Mouse (Mus musculus): Measurements from ENCODE around the gene Rtn4rl1. TPM values are rescaled to one million over a fixed set of nuclear protein-coding genes. Genes with fewer than 3 reads are reported as not detected.
A peak's percentile ranks its signal among the peaks of the same experiment; 100 is the strongest.

Gene Rtn4rl1
- polyA plus RNA-seq, 1 experiment from 2014 or later = 10.2 TPM

DNA sequence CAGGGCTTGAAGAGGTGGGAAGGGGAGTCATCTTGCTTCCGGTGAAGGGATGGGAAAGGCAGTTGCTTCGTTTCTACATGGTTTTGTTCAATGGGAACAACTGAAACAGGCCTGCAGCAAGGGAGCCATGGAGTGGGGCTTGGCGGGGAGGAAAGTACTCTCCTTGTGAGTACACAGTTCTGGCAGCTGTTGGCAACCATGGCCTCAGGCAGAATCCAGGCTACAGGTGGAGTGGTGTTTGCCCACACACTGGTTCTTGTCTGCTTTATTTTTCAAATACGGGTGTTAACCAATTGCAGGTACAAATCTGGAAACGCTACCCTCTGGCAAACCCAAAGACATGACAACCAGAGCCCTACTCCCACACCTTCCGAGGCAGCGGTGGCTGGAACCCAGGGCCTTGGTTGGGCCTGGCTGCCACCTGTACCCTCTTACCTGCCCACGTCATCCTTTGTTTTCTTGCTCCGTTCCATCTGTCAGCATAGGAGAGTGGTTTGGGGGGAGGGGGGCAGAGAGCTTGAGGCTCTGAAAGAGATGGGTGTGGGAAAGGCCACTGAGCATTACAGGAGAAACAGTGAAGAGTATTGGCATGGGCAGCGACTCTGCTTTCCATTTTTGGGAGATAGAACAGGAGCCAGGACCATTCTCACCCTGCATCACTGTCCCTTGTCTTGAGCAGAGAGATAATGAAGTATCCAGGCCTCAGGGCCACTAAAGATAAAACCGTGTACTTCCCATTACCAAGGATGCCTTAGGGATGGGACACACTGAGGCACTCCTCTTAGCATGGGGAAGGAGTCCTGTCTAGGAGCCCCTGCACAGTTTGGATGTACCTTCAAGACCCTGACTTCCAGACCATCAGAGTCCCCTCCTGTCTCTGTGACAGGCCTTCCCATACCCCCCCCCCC, 51.0 kb downstream of the Rtn4rl1 start:
- Histone ChIP-seq H3K4me3 (no peak overlapping the region), H3K9me3 (no peaks in the 10 kb centered on the region), H3K4me2 (0 out of 2 replicates have a peak overlapping the region, but pooled peaks have one; percentile 21), H3K4me1 (peaks cover 83% of the 10 kb centered on the region), H3K27me3 (replicated peaks) (no peaks in the 10 kb centered on the region), H3K9ac (peak overlapping the region; percentile 55), H3K36me3 (no peaks in the 10 kb centered on the region), H3K27ac (replicated peaks) (peak overlapping the region; percentile 8)
- WGBS = 78% methylated on average over 11 of the region's 11 CpGs
- ATAC-seq (ENCODE audit: extremely low read depth, insufficient number of reproducible peaks, low FRiP score, low TSS enrichment) = no peak

- ATAC-seq (ENCODE audit: extremely low read depth, insufficient number of reproducible peaks, low FRiP score, low TSS enrichment) = no peak
These were observed 52.1 kb downstream of the Rtn4rl1 start for GRCm38 (mm10) chr11:75245372-75246330.

GRCm38 (mm10) chr11:75246589-75246988, 53.0 kb downstream of the Rtn4rl1 start:
- Histone ChIP-seq H3K36me3 (no peaks in the 10 kb centered on the region), H3K27ac (replicated peaks) (peak overlapping the region; percentile 75), H3K4me2 (peak overlapping the region; percentile 21), H3K27me3 (replicated peaks) (no peaks in the 10 kb centered on the region), H3K9me3 (no peaks in the 10 kb centered on the region), H3K4me3 (no peak overlapping the region), H3K4me1 (peaks cover 93% of the 10 kb centered on the region), H3K9ac (no peak overlapping the region)
- 47% methylated on average over 8 of the region's 8 CpGs for WGBS
- ATAC-seq (ENCODE audit: extremely low read depth, insufficient number of reproducible peaks, low FRiP score, low TSS enrichment) = no peak

More at GRCm38 (mm10) chr11:75245372-75246330, 52.1 kb downstream of the Rtn4rl1 start:
- Histone ChIP-seq H3K4me2 (peak overlapping the region; percentile 21), H3K9ac (peak overlapping the region; percentile 55), H3K27ac (replicated peaks) (peak overlapping the region; percentile 75), H3K4me1 (peaks cover 88% of the 10 kb centered on the region), H3K4me3 (no peak overlapping the region), H3K27me3 (replicated peaks) (no peaks in the 10 kb centered on the region), H3K9me3 (no peaks in the 10 kb centered on the region), H3K36me3 (no peaks in the 10 kb centered on the region)
- WGBS = 34% methylated on average over 16 of the region's 16 CpGs

DNA sequence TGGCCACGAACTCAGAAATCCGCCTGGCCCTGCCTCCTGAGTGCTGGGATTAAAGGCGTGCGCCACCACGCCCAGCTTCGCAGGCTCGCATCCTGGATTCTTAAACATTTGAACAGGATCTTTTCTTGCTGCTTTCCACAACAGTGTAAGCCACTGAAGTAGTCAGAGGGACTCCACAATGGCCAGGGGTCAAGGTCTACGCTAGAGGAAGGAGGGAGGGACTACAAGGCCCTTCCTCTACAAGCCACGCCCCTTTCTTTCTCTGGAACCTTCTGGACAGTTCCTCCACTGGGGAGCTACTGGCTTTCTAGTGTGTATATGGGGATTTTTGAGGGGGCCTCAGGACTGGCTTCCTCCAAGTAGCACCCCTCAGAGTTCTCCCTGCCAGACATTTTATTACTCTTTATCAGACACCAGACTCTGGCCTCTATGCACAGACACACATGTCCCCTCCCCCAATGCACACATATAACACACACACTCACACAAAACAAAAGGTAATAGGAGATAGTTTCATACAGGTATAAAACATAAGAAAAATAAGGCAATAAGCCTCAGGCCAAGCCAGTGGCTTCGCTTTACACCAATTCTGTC, 53.7 kb downstream of the Rtn4rl1 start:
- Histone ChIP-seq H3K27me3 (replicated peaks) (no peaks in the 10 kb centered on the region), H3K9ac (no peak overlapping the region), H3K4me1 (peaks cover 95% of the 10 kb centered on the region), H3K27ac (replicated peaks) (peak overlapping the region; percentile 75), H3K4me2 (no peak overlapping the region), H3K4me3 (no peak overlapping the region), H3K9me3 (no peaks in the 10 kb centered on the region), H3K36me3 (no peaks in the 10 kb centered on the region)
- ATAC-seq (ENCODE audit: extremely low read depth, insufficient number of reproducible peaks, low FRiP score, low TSS enrichment) = no peak
- 88% methylated on average over 10 of the region's 10 CpGs for WGBS

- Histone ChIP-seq H3K4me2 (peak overlapping the region; percentile 26), H3K4me1 (peaks cover 77% of the 10 kb centered on the region), H3K9me3 (no peaks in the 10 kb centered on the region), H3K36me3 (no peaks in the 10 kb centered on the region), H3K9ac (peak overlapping the region; percentile 61), H3K27me3 (replicated peaks) (no peaks in the 10 kb centered on the region), H3K4me3 (no peak overlapping the region), H3K27ac (replicated peaks) (peak overlapping the region; percentile 77)
- WGBS = 42% methylated on average over 9 of the region's 9 CpGs
- ATAC-seq (ENCODE audit: extremely low read depth, insufficient number of reproducible peaks, low FRiP score, low TSS enrichment) = no peak
These were observed 56.0 kb downstream of the Rtn4rl1 start for GRCm38 (mm10) chr11:75249588-75249987.

DNA sequence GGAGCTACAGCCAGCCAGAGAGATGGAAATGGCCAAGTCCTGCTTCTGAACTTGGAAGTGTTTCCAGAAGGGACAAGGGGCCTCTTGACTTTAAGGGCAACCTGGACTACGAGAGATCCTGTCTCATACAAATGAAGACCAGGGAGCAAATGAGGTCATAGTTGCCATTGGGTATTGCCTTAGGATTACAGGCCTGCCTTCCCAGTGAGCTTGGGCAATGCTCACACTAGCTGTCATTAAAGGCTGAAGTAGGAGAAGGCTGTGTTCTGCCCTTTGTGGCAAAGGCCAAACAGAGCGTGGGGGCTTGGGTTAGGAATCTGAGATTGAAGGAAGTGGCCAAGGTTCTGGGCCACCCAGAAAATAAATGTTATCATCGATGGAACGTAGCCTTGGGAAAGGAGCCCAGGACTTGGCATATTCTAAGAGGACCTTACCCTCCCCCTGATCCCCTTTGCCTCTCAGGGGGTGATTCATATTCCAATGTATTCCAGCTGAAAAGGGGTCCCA, 57.5 kb downstream of the Rtn4rl1 start:
- H3K4me2 ChIP-seq = no peak overlapping the region
- H3K4me1 ChIP-seq = peaks cover 71% of the 10 kb centered on the region
- H3K27ac ChIP-seq (replicated peaks) = no peak overlapping the region

DNA sequence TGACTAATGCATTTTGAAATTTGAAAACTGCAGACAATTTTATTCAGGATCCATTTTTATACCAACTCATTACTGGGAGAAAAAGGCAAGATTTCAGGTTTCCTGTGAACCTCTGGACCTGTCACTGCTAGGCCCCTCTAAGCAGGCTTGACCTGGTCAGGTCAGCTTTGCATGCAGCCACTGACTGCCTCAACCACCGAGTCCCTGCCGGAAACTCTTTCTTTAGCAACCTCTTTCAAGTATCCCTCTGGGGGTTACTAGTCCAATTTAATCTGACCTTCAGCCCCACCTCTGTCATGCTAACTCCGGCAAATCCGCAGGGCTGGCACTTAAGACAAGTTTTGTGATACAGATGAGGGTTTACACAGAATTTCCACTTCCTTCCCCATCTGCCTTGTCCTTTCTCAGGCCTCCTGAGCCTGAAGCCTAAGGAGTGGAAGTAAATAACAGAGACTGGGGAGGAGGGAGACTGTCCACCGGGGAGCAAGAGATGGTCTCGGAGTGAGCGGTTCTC, 58.0 kb downstream of the Rtn4rl1 start:
- H3K9ac ChIP-seq = no peak overlapping the region
- WGBS = 44% methylated on average over 7 of the region's 7 CpGs
- H3K4me1 ChIP-seq = peaks cover 66% of the 10 kb centered on the region
- no peak overlapping the region for H3K4me3 ChIP-seq
- H3K27me3 ChIP-seq (replicated peaks) = no peaks in the 10 kb centered on the region
- H3K9me3 ChIP-seq = no peaks in the 10 kb centered on the region
- no peaks in the 10 kb centered on the region for H3K36me3 ChIP-seq
- H3K4me2 ChIP-seq = no peak overlapping the region
- no peak for ATAC-seq (ENCODE audit: extremely low read depth, insufficient number of reproducible peaks, low FRiP score, low TSS enrichment)
- H3K27ac ChIP-seq (replicated peaks) = no peak overlapping the region

More for the DNA sequence above, 57.5 kb downstream of the Rtn4rl1 start:
- 63% methylated on average over 4 of the region's 4 CpGs for WGBS
- no peak for ATAC-seq (ENCODE audit: extremely low read depth, insufficient number of reproducible peaks, low FRiP score, low TSS enrichment)
- Histone ChIP-seq H3K36me3 (no peaks in the 10 kb centered on the region), H3K27me3 (replicated peaks) (no peaks in the 10 kb centered on the region), H3K9ac (no peak overlapping the region), H3K4me3 (no peak overlapping the region), H3K9me3 (no peaks in the 10 kb centered on the region)

- H3K9me3 ChIP-seq = no peaks in the 10 kb centered on the region
These were observed 60.8 kb downstream of the Rtn4rl1 start for GRCm38 (mm10) chr11:75254252-75254912.

GRCm38 (mm10) chr11:75255330-75255729, 61.7 kb downstream of the Rtn4rl1 start:
- no peaks in the 10 kb centered on the region for H3K9me3 ChIP-seq
- H3K36me3 ChIP-seq = no peaks in the 10 kb centered on the region
- no peak overlapping the region for H3K4me3 ChIP-seq
- H3K9ac ChIP-seq = no peak overlapping the region
- H3K27ac ChIP-seq (replicated peaks) = no peak overlapping the region
- 68% methylated on average over 5 of the region's 5 CpGs for WGBS
- H3K4me2 ChIP-seq = no peak overlapping the region
- peaks cover 52% of the 10 kb centered on the region for H3K4me1 ChIP-seq
- no peaks in the 10 kb centered on the region for H3K27me3 ChIP-seq (replicated peaks)
- no peak for ATAC-seq (ENCODE audit: extremely low read depth, insufficient number of reproducible peaks, low FRiP score, low TSS enrichment)

More at GRCm38 (mm10) chr11:75254252-75254912, 60.8 kb downstream of the Rtn4rl1 start:
- WGBS = 49% methylated on average over 13 of the region's 13 CpGs
- no peaks in the 10 kb centered on the region for H3K36me3 ChIP-seq
- no peak overlapping the region for H3K4me3 ChIP-seq
- H3K9ac ChIP-seq = peak overlapping the region; percentile 61
- ATAC-seq (ENCODE audit: extremely low read depth, insufficient number of reproducible peaks, low FRiP score, low TSS enrichment) = no peak
- peaks cover 52% of the 10 kb centered on the region for H3K4me1 ChIP-seq
- H3K4me2 ChIP-seq = peak overlapping the region; percentile 40
- H3K27me3 ChIP-seq (replicated peaks) = no peaks in the 10 kb centered on the region
- peak overlapping the region; percentile 39 for H3K27ac ChIP-seq (replicated peaks)

DNA sequence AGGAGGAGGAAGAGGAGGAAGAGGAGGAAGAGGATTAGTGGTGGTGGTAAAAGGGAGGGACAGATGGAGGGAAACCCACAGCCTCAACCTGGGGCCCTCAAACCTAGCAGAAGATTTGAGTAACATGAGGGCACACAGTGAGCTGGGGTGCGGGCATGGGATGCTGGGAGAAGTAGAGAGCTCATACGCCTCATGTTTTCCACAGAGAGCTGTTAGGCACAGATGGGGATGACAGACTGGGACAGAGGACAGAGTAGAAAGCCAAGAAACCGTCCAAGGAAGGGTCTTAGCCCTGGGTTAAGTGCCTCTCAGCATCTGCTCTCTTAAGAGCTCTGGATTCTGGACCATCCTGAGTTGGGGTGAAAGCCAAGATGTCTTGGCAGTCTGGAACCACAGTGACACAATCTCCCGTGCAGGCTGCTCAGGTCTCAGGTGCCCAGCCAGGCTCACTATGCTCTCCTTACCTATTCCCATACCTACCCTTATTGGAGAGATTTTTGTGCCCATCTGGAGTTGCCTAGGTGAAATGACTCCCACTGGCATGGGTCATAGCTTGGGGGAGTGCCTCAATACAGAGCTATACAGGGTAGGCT, 63.6 kb downstream of the Rtn4rl1 start:
- Histone ChIP-seq H3K9me3 (no peaks in the 10 kb centered on the region), H3K9ac (no peak overlapping the region), H3K4me2 (no peak overlapping the region), H3K4me1 (peaks cover 50% of the 10 kb centered on the region), H3K27ac (replicated peaks) (no peak overlapping the region), H3K27me3 (replicated peaks) (no peaks in the 10 kb centered on the region), H3K4me3 (no peak overlapping the region), H3K36me3 (no peaks in the 10 kb centered on the region)
- 75% methylated on average over 4 of the region's 4 CpGs for WGBS
- ATAC-seq (ENCODE audit: extremely low read depth, insufficient number of reproducible peaks, low FRiP score, low TSS enrichment) = no peak

Data from heart, embryonic 13.5 days (tissue).